Mouse (Mus musculus) myocyte (in vitro differentiated cells): ENCODE measurements around the gene Ly6g6d.

Experiments used
- E2F4 ChIP-seq: IDR thresholded peaks from one replicate; pipeline ENCODE4 v1.6.1; 2011; ENCODE audit warnings: mild to moderate bottlenecking, control low read depth, moderate library complexity; ENCODE audit not compliant: insufficient read depth
- MAX ChIP-seq: IDR thresholded peaks from one replicate; pipeline ENCODE4 v1.6.1; 2011; ENCODE audit warnings: low read depth, mild to moderate bottlenecking, control low read depth
- USF1 ChIP-seq: IDR thresholded peaks from one replicate; pipeline ENCODE4 v1.6.1; 2011; ENCODE audit warnings: low read depth, mild to moderate bottlenecking, control low read depth, moderate library complexity

GRCm38 (mm10) chr17:35121871-35122303 lies 44.0 kb upstream of the Ly6g6d start, which contains the start of gene Csnk2b:
- TF ChIP-seq E2F4 (peak; percentile 74), USF1 (no peak), MAX (no peak)
